Mouse (Mus musculus) urinary bladder, adult 2 months (tissue): ENCODE results near the gene Aknad1. TPM values are rescaled to one million over a fixed set of nuclear protein-coding genes. Genes with fewer than 3 reads are reported as not detected.

Source experiments
- DNase-seq: peaks from one replicate; pipeline ENCODE4 v3.0.0; 2022; ENCODE audit warnings: low spot score
- polyA plus RNA-seq: library from polyadenylated mRNA; depleted of rRNA; stranded (reverse); fragments of >200 nt; gene quantifications from 2 replicates; pipeline ENCODE4 v1.2.3, GENCODE M21; 2012

Gene Aknad1
- polyA plus RNA-seq, 1 experiment, result 2.6 TPM

DNA sequence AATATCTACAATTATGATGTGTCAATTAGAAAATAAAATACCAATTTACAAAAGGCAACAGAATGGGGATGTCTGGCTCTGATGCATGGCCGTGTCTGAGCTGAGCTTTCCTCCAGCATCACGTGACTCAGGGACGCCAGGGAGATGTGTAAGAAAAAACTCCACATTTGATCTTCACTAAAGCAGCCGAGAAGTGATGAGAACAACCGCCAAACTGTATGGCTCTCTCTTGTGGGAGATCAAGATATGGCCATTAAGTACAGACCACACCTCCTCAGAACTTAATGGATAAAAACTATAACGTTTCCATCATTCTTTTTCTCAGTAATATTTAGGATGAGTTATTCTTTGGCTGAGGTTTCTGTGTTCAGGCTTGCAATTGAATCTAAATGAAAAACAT is 11.6 kb downstream of the Aknad1 start:
- DNase-seq, result no peak

DNA sequence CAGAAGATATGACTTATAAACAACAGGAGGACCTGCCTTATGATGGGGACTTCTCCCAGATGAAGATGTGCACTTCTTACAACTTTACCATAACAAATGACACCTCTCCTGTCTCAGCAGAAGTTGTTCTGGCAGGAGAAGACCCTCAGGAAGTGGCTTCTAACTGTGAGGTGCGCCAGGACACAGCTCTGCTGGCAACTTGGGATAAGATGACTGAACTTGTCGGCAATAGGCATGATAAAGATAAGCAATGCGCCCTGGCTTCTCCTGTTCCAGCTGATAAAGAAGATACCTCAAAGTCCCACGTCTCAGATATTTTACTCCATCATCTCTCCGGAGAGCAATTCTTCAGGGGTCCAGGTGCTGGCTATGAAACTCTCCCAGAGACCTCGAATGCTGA is 12.2 kb downstream of the Aknad1 start:
- no peak for DNase-seq

DNA sequence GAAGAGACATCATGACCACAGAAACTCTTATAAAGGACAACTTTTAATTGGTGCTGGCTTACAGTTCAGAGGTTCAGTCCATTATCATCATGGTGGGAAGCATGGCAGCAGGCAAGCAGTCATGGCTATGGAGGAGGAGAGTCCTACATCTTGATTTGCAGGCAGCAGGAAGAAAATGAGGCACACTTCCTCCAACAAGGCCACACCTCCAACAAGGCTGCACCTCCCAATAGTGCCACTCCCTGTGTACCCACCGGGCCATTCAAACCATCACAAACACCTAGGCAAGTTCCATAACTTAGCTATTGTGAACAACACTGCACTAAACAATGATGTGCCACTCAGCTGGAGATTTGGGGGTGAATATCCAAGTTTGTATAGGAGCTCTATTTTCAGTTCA is 15.1 kb downstream of the Aknad1 start:
- no peak for DNase-seq

DNA sequence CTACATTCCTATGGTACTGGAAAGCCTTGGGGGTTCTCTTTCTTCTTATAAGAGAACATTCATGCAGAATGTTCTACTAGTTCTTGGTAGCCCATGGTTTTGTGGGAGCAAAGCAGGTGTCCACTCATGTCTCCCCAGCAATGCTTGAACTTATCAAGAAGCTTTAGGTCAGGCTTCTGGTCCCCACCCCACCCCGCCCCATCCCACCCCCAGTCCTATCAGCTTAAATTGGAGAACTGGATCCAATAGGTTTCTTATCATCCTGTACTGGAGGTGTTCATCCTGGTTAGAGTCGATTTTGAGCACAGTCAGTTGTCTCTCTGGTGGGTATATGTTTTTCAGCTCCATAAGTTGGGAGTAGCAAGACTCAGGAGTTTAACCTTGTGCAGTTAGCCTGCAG is 16.1 kb downstream of the Aknad1 start:
- no peak for DNase-seq

DNA sequence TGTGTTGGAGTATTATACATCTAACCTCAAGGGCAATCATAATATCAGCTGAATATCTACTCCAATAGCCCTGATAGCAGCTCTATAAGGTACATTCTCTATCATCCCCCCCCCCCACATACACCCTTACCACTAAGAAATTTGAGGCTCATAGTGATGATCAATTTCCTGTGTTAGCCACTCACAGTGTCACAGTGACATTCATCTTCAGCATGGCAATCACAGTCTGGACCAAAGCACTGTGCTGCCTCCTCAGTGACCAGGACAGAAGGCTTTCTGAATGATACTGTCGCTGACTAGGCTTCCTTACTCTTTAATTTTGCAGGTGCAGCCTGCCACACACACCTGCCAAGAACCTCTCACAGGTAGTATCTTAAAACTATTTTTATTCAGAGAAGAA is 16.7 kb downstream of the Aknad1 start:
- DNase-seq, result no peak

DNA sequence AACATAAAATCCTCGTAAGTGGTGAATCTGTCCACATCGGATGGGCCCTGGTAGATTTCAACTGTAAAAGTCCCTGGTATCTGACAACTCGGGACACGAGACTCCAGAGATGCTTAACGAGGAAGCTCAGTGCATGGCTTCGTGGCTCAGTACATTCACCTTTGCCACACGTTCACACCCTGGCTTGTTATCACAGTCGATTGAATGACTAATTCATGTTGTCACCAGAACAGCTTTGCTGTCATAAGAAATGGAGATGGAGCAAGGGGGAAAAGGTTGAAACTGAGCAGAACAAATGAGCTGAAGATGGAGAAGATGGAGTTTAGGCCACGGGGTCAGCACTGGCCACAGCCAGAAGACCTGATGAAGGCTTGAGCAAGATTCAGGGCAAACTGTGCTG is 18.1 kb downstream of the Aknad1 start:
- DNase-seq, result no peak

DNA sequence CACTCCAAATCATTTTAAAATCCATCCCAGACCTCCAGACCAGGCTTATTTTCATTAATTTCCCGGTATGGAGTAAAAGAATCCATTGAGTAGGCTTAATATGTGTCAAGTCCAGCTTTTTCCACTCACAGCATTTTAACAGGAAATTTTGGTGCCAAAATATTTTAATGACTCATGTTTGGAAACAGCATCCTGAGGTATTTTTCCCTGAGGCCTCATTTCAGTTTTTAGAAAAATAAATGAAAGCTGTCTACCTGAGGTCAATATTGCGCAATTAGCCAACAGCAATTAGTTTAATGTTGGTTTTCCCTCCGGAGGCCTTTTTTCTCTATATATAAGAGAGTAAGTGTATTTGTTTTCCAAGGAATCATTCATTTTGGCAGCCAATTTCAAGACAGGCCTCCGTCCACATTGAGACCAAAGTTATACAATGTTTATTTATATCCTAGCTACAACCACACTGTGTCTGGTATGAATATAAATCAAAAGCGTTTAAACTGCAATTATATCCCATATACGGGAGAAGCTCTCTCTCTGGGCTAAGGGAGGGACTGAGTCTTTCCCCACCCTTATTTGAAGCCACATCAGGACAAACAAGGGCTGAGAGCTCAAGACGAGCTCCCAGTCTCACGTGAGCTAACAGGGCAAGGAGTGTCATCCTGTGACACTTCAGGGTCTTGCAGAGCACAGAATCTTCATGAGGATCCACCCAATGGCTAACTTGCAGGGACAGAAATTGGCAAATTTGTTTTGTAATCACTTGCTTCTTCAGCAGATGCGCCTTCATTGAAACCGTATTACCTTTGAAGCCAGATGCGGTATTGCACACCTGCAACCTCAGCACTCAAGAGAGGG is 20.3 kb downstream of the Aknad1 start:
- no peak for DNase-seq

DNA sequence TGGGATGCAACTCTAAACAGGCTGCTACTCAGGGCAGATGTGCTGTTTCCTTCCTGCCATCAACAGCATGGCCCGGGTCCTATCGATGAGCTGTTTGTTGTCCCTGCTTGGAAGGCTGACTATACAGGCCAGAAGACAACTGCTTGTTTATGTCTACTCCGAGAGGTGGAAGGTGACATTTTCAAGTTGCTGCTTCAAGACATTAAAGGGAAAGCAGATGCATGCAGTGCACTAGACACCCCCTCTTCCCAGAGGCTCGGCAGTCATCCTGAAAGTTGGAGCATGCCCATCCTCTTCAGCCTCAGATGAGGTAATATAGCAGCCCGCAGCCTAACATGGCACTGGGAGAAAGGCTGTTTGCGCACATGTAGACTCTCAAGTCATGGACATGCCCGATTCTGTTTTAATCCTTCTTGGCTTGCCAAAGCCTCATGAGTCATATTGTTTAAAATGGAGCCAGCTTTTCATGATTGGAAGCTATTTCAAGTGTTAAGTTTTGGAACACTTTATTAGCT is 23.2 kb downstream of the Aknad1 start:
- no peak for DNase-seq

DNA sequence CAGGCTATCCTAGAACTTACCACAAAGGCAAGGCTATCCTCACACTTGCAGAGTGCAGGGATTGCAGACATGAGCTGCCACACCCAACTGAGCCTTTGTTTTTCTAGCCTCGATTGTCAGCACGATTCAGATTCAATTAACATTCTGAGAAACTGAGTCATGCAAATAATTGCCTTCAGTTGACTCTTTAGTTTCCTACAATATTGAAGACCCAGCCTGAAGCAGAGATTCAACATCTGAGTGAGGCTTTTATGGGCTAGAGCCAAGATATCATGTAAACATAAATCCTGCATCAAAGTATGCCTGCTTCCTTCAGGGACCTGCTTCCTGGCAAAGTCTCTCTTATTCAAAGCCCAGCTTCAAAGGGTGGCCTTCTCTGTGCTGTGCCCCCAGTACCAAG is 24.2 kb downstream of the Aknad1 start:
- no peak for DNase-seq

DNA sequence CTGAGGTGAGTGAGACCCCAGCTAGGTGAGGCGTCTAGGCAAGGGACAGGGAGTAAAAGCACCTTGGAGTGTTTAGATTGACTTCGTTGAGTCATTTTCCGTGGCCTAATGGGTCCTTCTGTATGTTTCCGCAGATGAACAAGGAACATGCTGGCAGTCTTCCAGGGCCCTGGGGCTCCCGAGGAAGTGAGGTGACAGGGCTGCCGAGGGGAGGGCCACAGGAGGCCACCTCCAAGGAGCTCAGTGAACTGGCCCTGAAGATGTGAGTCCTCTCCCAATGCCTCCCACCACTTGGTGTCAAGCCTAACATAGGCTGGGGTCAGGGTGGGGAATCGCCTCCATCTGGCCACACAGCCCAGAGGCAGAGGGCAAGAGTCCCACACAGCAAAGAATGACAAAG is 25.5 kb downstream of the Aknad1 start:
- no peak for DNase-seq

DNA sequence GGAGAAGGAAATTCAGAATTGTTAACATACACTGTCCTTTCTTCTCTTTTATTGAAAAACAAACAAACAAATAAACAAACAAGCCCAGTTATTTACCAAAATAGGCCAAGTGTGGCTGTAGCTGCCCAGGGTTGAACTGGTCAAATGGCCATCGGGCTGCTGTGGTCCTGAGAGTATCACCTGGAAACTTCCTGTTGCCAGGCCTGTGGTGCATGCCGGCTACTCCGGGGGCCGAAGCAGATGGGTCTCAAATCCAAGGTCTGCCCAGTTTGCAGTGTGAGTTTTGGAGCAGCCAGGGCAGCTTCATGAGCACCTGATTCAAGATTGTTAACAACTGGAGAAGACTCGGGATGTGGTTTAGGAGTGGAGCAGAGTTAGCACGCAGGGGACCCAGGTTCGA is 26.0 kb downstream of the Aknad1 start:
- no peak for DNase-seq

DNA sequence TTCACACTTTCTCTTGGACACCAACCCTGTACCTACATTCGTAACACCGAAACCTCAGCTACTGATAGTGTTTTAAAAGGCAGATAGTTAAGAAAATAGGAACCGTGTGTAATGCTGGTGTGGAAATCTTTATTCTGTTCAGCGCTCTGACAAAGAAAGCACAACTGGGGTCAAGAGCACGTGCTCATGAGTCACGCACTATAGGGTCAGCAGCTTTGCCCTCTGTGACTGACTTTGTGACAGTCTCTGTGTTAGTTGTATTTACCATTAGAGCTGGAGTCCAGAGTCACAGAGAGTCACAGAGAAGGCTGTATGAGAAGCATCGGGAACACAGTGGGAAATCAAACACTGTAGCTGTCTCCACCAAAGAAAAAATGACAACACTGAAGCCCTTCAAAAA is 27.5 kb downstream of the Aknad1 start:
- no peak for DNase-seq

DNA sequence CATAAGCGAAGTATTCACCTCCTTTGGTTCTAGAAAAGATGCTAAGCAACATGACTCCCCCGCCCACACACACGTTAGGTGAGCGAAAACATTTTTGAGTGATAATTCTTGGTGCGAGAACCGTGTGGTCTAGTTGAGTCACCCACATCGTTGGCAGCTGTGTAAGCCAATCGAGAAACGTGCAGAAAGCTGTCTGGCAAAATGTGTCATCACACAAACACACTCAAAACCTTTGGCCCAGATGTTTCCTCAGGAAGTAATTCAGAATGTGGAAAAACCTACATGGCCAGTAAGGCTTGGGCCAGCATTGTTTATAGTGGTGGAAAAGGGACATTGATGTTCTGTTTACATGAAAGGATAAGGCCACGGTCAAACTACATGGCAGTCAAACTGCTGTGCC is 28.0 kb downstream of the Aknad1 start:
- no peak for DNase-seq

DNA sequence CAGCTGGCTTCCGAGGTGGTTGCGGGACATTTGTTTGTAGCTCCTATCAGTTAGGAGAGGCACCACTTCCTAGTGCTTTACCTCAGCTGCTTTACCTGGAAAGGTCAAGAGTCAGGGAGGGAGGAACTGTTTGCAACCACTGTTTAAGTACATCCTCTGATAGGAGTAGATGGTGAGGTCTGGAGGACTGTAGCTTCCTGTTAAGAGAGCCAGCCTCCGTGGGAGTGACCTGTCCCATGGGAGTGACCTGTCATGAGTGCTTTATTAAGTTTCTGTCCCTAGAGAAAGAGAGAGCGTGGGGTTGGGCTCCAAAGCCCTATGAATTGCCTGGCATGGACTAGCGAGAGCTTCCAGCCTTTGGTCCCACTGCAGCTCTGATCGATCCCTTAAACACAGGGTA is 30.1 kb downstream of the Aknad1 start:
- no peak for DNase-seq

DNA sequence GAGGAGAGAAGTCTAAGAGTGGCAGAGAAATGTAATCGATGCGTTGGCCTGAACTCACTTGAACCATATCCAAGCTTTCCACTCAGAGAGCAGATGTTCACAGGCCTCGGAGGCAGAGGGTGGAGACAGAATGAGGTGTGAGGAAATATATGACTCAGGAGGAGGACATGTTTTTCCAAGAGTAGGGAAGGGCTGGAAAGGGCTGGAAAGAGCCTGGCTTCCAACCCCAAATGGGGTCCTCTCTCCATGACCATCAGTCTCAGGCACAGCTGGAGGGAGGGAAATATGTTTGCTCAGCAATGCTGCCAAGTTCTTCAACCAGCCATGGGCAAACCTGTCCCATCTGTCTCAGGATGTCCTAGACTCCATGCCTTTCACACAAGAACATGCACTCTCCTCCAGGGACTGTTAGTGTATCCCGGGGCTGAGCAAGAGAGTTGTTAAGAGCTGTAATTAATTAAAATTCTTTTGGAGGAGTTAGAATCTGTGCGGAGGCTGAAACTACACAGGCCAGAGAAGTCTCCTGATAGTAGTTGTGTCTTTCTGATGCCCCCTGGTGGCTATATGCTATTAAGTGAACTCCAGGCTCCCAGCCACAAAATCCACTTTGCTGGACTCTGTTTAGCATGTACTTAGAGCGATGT is 31.4 kb downstream of the Aknad1 start:
- no peak for DNase-seq

DNA sequence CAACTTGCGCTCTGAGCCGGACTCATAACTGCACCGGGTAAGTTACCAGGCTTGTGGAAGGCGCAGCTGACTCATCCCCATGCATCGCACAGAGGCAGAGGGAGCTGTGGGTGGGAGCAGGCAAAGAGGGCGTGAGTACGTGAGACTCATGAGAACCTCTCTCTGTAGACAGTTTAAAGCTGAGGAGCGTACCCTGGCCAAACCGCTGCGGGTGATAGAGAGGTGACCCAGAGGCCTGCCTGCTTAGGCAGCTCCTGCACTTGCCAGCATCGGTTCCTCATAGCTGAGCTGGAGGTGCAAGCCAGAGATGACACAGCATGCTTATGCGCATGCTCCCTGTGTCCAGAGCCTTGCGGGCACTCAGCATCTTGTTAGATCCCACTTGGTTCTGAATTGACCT is 32.8 kb downstream of the Aknad1 start:
- peak; percentile 55 for DNase-seq

DNA sequence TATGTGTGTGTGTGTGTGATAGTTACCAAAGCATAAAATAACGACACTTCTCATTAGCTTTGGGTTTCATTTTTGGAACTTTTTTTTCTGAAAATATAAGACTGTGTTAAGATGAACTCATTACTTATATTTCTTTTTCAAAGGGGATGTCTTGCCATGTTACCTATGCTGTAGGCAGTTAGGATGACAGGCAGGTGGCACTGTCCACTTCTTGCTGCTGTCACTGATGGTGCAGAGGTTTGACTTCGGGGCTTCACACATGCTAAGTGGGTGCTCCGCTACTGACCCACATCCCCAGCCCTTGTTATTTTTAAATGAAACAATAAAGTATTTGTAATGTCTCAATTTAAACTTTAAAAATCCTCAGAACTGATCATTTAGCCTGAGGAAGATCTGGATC is 33.4 kb downstream of the Aknad1 start:
- DNase-seq, result no peak

DNA sequence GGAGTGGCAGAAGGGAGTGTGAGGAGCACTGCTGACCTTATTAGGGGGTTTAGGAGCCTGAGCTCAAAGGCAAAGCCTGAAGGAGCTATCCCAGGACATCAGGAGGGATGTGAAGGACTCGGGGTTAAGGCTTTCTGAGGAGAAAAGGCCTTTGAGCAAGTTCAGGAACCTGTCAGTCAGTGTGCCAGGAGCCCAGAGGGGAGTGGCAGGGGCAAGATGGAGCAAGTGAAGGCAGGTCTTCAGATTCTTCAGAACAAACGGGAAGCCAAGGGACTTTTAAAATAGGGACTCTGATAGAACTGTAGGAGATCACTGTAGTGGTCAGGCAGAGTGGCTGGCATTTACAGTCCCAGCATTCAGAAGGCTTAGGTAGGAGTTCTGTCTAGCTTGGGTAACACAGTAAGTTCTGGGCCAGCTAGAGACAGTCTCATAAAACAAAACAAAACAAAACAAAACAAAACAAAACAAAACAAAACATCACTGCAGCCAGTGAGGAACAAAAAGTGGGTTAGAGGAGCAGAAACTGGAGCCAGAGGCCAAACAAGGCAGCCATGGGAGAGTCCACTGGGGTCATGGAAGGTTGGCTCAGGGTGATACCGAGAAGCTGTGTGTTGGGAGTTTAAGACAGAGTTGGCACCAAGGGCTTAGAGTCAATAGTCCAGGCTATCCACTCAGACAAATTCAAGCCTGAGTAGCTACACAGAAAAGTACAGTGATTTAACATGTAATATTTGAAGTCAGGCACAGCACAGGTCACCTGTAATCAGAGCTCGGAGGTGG is 39.5 kb downstream of the Aknad1 start:
- DNase-seq, result no peak

DNA sequence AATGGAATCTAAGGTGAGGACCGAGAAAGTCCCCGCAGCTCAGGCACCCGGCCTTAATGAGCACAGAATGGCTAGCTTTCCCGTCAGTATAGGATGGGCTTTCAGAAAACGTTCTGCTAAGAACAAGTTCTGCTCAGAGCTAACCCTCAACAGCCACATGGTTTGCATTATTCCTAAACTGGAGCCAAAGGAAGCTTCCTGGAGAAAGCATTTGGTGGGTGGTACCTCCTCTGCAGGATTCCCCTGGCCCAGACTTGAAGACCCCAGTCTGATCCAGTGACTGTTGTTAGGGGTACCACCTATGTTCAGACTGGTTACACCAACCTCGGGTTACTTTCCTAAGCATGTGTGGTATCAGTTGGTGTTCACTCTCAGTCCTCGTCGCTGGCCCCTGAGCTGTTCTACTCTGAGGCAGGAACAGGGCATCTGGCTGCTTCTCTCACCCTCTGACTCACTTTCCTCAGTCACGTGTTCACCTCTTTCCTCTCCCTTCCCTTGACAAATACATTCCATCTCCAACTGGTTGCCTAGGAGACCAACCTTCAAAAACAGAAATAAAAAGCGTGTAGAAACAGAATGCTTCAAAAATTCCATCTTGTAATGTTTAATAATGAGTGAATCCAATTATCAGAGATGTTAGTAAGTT is 41.9 kb downstream of the Aknad1 start:
- DNase-seq, result no peak

DNA sequence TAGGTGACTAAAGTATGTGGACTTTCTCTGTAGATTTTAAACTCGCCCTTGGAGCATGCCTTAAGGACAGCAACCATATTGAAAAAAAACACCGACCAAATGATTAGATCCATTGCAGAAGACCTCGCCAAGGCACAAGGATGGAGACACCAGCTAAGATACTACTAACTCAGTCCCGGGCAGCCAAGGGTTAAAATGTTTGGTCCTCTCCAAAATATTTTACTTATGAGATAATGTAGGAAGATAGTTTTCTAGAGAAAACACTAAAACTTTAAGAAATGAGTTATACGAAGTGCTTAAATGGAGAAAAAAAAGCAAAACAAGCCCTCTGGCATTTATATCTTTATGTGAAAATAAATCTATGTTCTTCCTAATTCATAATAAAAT is 42.4 kb downstream of the Aknad1 start:
- DNase-seq, result no peak

DNA sequence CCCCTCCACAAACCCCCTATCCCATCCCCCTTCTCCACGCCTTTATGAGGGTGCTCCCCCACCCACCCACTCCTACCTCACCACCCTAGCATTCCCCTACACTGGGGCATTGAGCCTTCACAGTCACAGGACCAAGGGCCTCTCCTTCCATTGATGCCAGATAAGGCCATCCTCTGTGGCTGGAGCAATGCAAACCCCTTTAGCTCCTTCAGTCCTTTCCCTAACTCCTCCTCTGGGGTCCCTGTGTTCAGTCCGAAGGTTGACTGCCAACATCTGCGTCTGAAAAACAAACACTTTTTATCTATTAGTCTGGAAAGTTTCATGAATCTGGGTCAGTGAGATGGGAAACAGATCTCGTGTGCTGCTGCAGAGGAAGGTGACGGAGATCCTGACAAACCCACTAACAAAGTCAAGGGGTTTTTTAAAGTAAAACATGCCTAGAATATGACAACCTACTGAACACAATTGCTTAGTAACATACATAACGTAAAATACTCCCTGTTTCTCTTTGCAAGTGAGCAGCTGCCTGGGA is 43.0 kb downstream of the Aknad1 start:
- no peak for DNase-seq

DNA sequence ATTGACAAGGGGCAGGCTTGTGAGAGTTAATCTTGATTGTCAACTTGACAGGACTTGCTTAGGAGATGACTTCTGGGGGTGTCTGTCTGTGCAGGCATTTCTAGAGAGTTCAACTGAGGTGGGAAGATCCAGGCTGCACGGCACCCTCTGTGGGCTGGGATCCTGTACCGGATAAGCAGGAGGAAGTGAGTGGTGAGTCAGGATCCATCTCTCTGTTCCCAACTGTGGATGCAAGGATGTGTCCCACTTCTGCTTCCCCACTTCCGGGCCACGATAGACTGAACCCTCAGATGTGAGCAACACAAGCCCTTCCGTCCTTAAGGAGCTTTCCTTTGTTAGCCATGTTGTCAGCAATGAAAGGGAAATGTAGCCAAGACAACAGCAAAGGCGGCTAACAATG is 47.1 kb downstream of the Aknad1 start:
- DNase-seq, result no peak
